Mouse (Mus musculus) megakaryocyte progenitor cell, adult 5-6 weeks (primary cell): ENCODE data around the gene Pla2g3. TPM values are rescaled to one million over a fixed set of nuclear protein-coding genes. Genes with fewer than 3 reads are reported as not detected.

Experiments used
- ATAC-seq: replicated peaks from 2 replicates; pipeline ENCODE4 v1.8.0; 2016; ENCODE audit warnings: mild to moderate bottlenecking, moderate TSS enrichment, inconsistent platforms; ENCODE audit not compliant: poor library complexity
- total RNA-seq, 2 experiments: library from RNA; stranded (forward) in 1 of 2; stranded (reverse) in 1 of 2; fragments of 157-497, 149-512 nt in 1 of 2; fragments of 200-1000 nt in 1 of 2; gene quantifications; 2 replicates each; pipeline versions ENCODE4 v1.2.3 to v1.2.4; 2015 to 2017

Gene Pla2g3
- not detected in 2 replicates for total RNA-seq (2015)
- 0.10 TPM in 1 of 2 replicates, not detected in the other for total RNA-seq (2017)

DNA sequence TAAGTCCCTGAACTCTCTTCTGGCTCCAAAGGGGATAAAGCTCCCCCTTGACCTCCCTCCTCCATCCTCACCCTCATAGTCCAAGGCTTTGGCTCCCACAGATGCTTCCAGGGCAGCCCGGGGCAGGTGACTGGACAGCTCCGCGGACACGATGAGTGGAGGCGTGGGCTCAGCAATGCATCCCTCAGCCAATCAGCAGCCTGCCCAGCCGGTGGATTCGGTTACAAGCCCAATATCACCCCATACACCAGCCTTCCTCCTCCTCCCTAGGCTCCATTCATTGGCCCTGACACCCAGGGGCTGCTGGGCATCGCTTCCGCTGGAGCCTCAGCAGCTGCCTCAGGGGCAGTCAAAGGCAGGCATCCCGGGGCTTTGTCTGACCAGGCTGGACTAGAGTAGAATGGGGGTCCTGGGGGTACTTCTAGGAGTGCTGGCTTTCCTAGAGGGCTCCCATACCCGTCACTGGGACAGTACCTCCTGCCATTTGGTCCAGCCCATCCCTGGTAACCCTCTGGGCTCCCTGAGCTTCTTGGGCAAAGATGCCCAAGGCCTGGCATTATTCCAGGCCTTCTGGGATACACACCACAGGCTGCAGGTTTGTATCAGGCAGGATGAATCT is at the start of gene Pla2g3:
TSS of gene Pla2g3 (plus strand) at position 333 of the 619 bp plus-strand sequence.
- no peak for ATAC-seq

DNA sequence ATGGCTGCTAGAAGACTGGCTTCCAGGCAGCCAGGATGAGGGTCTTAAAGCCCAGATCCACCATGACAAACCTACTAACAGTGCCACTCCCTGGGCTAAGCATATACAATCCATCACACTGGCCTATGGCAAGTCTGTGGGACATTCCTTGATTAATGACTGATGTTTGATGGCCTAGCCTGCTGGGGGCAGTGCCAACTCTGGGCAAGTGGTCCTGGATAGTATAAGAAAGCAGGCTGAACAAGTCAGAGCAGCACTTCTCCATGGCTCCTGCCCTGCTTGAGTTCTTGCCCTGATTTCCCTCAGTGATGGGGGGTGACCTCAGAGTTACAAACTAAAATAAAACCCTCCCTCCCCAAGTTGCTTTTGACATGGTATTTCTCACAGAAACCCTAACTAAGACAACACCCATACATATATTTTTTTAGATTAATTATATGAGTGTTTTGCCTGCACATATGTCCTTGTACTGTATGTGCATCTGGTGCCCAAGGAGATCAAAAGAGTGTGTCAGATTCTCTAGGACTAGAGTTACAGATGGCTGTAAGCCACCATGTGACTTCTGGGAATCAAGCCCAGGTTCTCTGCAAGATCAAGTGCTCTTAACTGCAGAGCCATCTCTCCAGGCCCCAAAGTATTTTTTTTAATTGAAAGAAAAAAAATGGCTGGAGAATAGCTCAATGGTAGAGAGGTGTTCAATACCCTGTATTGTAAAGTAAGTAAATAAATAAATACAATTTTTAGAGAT is 46.2 kb upstream of the Pla2g3 start:
- ATAC-seq = no peak

DNA sequence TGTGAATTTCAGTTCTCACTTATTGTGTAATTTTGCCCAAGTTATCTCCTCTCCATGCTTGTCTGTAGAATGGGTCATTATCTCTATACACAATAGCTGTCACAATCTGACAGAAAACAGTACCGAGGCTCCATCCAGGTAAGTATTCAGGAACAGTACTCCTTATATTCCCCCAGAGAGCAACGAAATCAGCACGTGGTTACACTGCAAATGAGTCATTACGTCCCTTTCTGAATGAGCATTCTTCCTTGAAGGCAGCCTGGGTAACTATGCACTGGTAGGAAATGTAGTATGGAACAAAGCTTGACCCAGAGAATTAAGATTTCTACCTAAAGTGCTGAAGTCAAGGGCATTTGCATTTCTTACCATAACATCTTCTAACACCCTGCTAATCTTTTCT is 45.4 kb upstream of the Pla2g3 start:
- no peak for ATAC-seq

DNA sequence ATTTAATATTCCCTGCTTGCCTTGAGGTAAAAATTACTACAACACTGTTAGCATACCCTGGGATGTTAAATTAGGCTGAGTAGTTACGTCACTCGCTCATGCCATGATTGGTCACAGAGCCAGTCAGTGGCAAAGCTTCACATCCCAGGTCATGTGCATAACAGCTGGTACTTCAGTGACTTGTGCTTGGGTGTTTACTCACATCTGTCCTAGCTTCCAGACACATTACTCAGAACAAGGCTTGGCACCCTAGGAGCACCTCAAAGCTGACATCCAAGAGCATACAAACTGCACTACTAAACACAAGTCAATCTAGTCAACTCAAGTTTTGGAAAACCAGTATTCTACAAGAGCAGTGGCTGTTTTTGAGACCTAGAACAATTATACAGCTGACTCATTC is 45.0 kb upstream of the Pla2g3 start:
- no peak for ATAC-seq

DNA sequence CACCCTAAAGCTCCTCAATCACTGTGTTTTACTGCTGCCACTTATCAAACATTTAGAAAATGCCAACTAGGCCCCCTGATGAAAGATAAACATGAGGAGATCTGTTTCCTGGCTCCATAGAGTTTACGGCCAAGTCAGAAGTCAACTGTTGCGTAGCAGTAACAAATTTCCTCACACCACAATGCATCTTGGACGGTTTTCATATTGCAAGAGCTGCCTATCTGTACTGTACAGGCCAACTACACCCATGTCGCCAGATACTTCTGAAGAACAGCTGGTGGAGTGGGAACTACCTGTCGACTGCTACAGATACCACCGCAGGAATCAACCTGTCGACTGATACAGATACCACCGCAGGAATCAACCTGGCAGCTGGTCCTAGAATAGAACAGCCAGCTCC is 43.2 kb upstream of the Pla2g3 start:
- peak; percentile 79 for ATAC-seq

DNA sequence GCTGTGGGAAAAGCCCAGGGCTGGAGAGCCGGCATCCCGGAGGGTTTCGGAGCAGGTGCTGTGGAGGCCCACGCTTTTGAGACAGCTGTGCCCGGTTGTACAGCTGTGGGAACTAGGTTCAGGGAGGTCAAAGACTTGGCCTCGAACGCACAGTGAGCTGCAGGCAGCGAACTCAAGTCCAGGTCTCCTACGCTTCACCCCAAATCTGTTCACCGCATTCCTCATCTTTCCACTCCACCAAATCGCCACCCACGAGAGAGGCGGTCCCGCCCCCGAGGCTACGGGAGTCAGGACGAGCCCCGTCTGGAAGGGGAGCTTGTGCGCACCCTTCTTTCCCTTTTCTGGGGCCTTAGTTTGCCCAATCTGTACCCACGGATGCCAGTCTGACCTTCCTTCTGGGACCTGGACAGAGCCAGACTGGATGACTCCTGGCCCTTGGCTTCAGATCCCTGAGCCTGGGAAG is 36.4 kb upstream of the Pla2g3 start:
- peak; percentile 26 for ATAC-seq

DNA sequence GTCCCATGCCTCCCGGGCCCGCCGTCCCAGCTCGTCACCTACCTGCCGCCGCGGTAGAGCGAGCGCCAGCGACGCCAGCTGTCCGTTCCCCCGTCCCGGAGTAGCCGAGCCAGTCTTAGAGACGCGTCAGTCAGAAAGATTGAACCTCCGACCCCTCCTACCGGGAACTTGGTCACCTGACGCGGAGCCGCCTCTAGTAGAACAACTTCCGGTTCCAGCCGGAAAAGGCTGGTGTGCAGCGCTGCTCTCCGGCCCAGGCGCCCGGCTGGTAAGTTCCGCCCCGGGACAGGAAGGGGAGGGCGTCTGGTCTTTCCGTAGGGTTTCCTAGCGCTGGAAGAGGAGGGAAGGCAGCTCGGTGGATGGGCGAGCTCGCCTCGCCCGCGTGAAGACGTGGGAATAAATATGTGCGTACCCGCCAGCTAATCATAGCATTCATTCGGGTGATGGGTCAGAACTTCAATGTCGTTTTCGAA is 35.9 kb upstream of the Pla2g3 start, which contains the start of gene Rnf185:
TSS of gene Rnf185 (minus strand) at position 197 of the 473 bp plus-strand sequence.
- peak; percentile 94 for ATAC-seq

DNA sequence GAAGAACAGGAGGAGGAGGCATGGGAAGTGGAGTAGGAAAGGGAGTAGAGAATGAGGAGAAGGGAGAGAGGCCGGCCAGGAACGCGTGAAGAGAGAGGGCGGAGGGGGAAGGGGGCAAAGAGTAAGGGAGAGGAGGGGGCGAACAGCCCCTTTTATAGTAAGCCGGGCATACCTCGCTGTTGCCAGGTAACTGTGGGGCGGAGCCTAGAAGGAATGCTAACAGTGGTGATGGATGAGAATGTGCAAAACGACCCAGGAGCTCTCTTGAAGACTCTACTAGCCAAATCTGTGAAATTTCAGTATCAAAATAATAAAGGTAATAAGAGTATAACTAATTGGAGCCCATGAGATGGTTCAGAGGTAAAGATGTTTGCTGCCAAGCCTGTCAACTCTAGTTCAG is 35.3 kb upstream of the Pla2g3 start:
- no peak for ATAC-seq

DNA sequence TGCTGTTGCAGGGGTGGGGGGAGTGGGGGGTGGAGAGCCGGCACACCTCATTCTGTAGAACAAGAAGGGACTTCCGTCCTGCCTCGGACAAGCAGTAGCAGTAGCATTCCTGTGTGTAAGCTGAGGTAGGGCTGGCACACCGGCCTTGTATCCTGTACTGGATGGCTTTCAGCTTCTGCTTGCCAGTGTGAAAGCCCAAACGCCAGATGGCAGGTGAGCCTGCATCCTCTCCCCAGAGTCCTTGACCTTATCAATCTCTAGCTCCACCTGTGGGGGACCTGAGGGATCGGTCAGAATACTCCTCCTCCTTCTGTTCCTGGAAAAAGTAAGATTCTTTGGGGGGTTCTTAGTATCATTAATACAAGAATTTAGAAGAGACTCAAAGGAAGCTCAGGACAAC is 34.6 kb upstream of the Pla2g3 start:
- ATAC-seq = no peak

DNA sequence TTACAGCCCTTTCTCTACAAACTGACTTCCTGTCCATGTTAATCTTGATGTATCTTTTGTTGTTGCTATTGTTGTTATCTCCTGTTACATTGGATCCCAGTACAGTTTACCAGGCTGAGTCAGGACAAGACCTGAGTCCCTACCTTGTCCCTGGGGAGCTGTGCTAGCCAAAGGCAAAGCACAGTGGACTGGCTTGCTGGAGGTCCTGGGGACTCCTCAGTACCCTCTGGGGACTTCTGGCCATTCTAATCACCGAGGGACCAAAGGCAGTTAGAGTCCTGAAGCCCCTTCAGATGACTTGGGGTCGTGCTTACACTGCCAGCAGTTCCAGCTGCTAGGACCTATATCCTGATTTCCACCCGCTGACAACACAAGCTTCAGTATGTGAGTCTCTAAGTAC is 33.6 kb upstream of the Pla2g3 start:
- ATAC-seq = no peak

DNA sequence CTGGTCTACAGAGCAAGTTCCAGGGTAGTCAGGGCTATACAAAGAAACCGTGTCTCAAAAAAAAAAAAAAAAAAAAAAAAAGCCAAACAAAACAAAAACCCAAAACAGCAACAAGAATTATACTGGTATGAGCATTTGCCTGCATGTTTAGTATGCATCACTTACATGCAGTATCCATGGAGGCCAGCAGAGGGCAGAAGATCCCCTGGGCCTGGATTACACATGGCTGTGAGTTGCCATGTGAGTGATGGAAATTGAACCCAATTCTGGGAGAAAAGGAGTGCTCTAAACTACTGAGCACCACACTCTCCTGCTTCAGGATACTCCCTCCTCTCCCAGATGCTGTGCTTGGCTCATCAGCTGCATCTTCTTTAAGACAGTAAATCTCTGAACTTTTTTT is 31.7 kb upstream of the Pla2g3 start:
- ATAC-seq = peak; percentile 56

DNA sequence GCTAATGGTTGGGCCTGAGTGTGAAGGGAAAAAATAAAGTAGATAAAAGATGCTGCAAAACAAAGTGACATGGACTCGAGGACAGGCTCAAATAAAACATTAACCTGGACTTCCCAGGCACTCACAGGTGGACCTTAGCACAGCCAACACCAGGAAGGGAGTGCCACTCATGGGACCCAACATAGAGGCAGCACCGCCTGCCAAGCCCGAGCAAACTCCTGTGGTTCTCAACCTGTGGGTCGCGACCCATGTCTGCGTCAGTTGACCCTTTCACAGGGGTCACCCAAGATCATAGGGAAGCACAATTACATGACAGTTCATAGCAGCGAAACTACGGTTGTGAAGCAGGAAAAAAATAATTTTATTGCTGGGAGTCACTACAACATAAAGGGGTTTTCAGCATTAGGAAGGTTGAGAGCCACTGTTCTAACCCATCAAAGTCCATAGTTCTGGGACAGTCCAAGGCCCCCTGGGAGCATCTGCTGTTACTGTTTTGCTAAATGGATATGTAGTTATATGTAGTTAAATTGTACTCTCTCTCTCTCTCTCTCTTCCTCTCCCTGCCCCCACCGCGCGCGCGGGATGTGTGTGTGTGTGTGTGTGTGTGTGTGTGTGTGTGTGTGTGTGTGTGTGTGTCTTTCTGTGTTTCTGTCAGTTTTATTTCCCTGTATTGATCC is 29.5 kb upstream of the Pla2g3 start:
- ATAC-seq = no peak

DNA sequence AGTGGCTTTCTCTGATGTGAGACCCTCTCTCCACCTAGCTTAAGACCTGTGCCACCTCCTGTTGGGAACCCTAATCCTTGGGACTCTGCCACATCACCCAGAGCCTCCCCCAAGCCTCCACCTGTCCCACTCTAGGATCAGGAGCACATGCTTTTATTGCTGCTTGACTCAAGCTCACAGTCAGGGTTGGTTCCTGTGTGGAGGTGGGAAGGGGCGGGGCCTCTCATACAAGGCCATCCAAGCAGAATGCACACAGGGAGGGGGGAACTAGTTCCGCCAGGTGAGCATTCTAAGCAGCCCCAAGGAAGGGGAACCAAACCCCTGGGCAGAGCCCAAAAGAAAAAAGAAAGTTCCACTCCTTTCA is 29.0 kb upstream of the Pla2g3 start:
- ATAC-seq = no peak

DNA sequence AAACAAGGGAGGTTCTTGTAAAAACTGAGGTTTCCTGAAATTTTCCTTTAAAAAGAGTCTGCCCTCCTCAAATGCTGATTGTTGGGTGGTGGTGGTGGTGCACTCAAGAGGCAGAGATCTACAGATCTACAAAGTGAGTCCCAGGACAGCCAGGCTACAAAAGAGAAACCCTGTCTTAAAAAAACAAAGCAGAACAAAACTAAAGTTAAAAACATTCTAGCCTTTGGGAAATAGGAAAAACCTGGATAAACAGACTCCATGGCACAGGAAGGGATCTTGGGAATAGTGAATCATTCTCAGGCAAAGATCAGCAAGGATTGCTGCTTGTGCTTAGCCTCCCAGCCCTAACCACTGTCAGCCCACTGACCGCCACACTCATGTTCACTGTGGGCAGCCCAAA is 25.2 kb upstream of the Pla2g3 start:
- ATAC-seq = no peak

DNA sequence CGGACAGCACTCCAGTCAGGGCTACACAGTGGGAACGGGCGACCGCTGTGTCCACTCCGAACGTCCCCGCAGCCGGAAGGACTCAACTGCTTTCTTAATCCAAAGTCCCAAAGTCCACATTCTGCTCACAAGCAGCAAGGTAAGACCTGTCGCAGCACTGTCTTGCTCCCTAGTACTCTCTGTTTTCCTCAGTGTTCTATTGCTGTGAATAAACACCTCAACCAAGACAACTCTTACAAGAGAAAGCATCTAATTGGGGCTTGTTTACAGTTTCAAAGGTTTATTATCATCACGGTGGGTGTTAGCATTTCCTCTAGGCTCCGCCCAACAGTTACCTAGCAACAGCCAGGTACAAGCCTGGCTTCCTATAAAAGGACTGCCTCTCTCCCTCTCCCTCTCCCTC is 16.6 kb upstream of the Pla2g3 start:
- ATAC-seq = no peak

DNA sequence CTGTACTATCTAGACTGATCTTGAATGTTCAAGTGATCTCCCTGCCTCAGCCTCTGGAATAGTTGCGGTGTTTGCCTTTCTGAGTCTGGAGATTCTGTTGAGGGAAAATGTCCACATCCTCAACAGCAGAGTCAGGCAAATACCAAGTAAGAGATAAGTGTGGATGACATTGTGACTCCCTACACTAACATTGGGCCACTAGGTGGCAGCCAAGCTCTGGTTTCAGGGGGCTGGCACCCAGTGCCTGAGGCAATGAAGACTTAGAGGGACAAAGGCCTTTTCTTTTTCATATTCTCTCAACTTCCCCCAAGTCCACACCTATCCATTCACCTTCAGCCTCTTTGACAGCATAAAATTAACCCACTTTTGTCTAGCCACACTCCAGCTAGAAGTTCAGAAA is 15.6 kb upstream of the Pla2g3 start:
- peak; percentile 83 for ATAC-seq

DNA sequence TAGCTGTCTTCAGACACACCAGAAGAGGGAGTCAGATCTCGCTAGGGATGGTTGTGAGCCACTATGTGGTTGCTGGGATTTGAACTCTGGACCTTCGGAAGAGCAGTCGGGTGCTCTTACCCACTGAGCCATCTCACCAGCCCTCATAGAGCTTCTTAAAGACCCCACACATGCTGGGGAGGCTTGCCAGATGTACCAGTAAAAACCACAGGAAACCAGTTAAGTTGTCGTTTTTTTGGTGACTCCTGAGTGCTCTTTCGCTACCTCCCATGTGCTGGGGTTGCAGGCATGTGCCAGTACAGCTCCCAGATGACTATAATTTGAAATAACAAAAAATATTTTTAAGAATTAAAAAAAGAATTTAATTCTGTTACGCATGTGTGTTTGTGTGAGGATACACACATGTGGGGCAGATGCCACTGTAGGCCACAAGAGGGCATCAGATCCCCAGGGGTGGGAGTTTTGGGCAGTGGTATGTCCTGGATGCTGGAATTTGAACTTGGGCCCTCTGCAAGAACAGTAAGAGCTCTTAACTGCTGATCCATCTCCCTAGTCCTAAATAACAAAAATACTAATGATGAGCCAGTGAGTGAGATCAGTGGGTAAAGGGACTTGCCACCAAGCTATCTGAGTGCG is 13.5 kb upstream of the Pla2g3 start:
- ATAC-seq = peak; percentile 60

DNA sequence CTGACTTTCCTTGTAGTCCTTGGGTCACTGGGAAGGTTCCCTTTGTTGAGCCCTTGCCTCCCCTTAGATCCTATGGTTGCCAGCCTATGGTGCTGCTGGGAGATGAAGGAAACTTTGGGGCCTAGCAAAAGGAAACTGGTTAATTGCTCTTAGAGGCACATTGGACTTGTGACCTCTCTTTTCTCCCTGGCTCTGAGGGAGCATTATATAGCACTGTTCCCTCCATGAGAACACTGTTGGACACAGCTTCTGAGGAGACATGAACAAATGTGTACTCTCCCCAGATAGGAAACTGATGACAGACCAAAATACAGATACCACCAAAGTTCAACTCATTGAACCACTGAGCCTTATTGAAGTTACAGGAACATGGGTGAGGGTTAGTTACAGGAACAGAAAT is 12.6 kb upstream of the Pla2g3 start:
- ATAC-seq = no peak

DNA sequence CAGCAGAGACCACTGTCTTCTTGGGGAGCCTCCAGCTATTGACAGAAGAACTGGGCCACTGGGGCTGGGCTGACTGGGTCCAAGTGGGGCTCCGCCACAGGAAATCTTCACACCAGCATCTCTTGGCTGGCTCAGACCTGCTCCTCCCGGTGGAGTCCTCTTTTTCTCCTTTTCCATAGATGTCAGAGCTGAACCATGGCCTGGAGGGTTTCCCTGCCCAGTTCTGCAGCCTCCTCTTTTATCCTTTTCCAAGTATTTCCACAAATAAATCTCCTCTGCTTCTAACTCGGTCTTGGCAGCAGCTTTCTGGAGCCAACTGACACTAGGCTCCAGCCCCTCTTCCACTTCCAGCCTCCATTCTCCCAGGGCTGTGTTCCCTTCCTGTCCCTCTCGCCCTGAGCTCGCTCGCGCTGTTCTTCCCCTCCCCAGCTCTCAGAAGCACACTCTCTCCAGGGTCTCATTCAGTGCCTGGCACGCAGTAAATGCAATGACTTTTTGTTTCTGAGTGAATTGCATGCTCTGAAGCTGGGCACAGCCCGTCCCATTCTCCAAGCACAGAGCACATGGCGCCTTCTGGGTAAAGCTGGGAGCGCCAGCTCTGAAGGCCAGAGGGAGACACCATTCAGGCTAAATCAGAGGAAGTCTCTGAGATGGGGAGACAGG is 4.0 kb upstream of the Pla2g3 start:
- ATAC-seq = no peak

DNA sequence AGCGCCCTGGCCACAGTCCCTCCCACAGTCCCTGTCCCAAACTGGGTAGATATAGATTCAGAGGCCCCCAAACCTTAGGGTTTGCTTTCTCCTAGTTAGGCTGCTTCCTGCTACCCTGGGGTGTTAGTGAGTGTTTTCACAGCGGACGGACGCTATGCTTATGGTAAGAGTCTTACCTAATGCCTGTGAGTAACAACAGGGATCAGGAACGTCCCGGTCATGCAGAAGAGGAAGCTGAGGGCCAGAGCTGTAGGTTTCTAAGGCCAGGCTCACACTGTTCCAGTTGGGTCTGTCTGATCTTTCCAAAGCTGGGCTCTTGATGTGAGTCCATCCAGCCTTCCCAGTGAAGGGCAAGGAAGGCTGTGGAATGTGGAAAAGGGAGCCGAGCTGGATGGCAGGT is 1.7 kb upstream of the Pla2g3 start:
- ATAC-seq = peak; percentile 80

DNA sequence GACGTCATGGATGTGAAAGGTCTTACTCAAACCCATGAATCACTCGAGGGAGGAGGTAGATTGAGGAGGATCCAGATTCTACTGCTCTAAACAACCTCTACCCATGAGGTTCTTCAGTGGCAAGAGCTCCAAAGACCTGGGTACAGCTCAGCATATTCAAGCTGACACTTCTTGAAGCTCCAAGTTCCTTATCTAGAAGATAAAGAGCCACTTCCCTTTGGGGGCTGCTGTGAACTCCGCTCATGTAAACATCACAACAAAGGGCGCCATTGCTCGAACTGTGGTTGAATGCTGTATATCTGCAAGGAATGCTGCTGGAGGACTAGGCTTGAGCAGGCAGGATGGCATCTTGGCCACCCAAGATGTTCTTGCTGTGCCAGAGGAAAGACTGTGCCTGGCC is 952 bp downstream of the Pla2g3 start:
- ATAC-seq = peak; percentile 8; the same call in 1 of the 2 replicates
